Mouse (Mus musculus): ENCODE results near the gene Cdh7. TPM values are rescaled to one million over a fixed set of nuclear protein-coding genes. Genes with fewer than 3 reads are reported as not detected.

Gene Cdh7
- 2.1 and 3.2 TPM in 2 replicates for polyA plus RNA-seq (2014; fragmentation: Nextera tagmentation; extraction: Ambion mirVana)

- Histone ChIP-seq H3K27me3 (replicated peaks; ENCODE audit: control insufficient read depth, insufficient read depth, low read length) (peaks cover 16% of the 10 kb centered on the region), H3K4me2 (ENCODE audit: low read depth, low read length) (peak within 1 kb of the TSS; percentile 90), H3K4me1 (ENCODE audit: control insufficient read depth, insufficient read depth, low read length) (no peaks in the 10 kb centered on the region), H3K9me3 (ENCODE audit: control insufficient read depth, low read length) (no peaks in the 10 kb centered on the region), H3K9ac (ENCODE audit: low read depth, low read length) (peak within 1 kb of the TSS; percentile 61), H3K4me3 (ENCODE audit: low read depth, low read length) (peak within 1 kb of the TSS; percentile 56), H3K27ac (replicated peaks; ENCODE audit: low read depth, low read length) (no peak within 1 kb of the TSS), H3K36me3 (ENCODE audit: control insufficient read depth, insufficient read depth, low read length) (no peaks in the 10 kb centered on the region)
- ATAC-seq (ENCODE audit: low read depth) (peak; percentile 88), DNase-seq (ENCODE audit: low spot score) (peak; percentile 52)
- WGBS: under 1% methylated on average over 33 of the region's 35 CpGs
These were observed at the start of gene Cdh7 for GRCm38 (mm10) chr1:109982064-109982808. TSS of gene Cdh7 (plus strand) at chr1:109982431.

- Histone ChIP-seq H3K27ac (replicated peaks; ENCODE audit: low read depth, low read length) (no peak overlapping the region), H3K27me3 (replicated peaks; ENCODE audit: control insufficient read depth, insufficient read depth, low read length) (no peaks in the 10 kb centered on the region), H3K36me3 (ENCODE audit: control insufficient read depth, insufficient read depth, low read length) (no peaks in the 10 kb centered on the region), H3K4me3 (ENCODE audit: low read depth, low read length) (no peak overlapping the region), H3K9me3 (ENCODE audit: control insufficient read depth, low read length) (no peaks in the 10 kb centered on the region), H3K4me1 (ENCODE audit: control insufficient read depth, insufficient read depth, low read length) (no peaks in the 10 kb centered on the region), H3K9ac (ENCODE audit: low read depth, low read length) (no peak overlapping the region), H3K4me2 (ENCODE audit: low read depth, low read length) (no peak overlapping the region)
- no peak for ATAC-seq (ENCODE audit: low read depth)
- WGBS: 71% methylated on average over 3 of the region's 3 CpGs
- DNase-seq (ENCODE audit: low spot score): peak; percentile 38
These were observed 49.6 kb upstream of the Cdh7 start for GRCm38 (mm10) chr1:109932674-109933073.

GRCm38 (mm10) chr1:109948571-109948970 lies 33.7 kb upstream of the Cdh7 start:
- WGBS: 73% methylated on average over 2 of the region's 2 CpGs
- Histone ChIP-seq H3K9ac (ENCODE audit: low read depth, low read length) (no peak overlapping the region), H3K36me3 (ENCODE audit: control insufficient read depth, insufficient read depth, low read length) (no peaks in the 10 kb centered on the region), H3K4me2 (ENCODE audit: low read depth, low read length) (no peak overlapping the region), H3K4me3 (ENCODE audit: low read depth, low read length) (no peak overlapping the region), H3K9me3 (ENCODE audit: control insufficient read depth, low read length) (no peaks in the 10 kb centered on the region), H3K27me3 (replicated peaks; ENCODE audit: control insufficient read depth, insufficient read depth, low read length) (no peaks in the 10 kb centered on the region), H3K27ac (replicated peaks; ENCODE audit: low read depth, low read length) (no peak overlapping the region), H3K4me1 (ENCODE audit: control insufficient read depth, insufficient read depth, low read length) (no peaks in the 10 kb centered on the region)
- DNase-seq (ENCODE audit: low spot score) (no peak), ATAC-seq (ENCODE audit: low read depth) (no peak)

- no peaks in the 10 kb centered on the region for H3K36me3 ChIP-seq (ENCODE audit: control insufficient read depth, insufficient read depth, low read length)
- H3K27me3 ChIP-seq (replicated peaks; ENCODE audit: control insufficient read depth, insufficient read depth, low read length): no peaks in the 10 kb centered on the region
- no peak overlapping the region for H3K9ac ChIP-seq (ENCODE audit: low read depth, low read length)
- WGBS: 52% methylated on average over 5 of the region's 5 CpGs
- H3K9me3 ChIP-seq (ENCODE audit: control insufficient read depth, low read length): no peaks in the 10 kb centered on the region
- peak; percentile 19 for DNase-seq (ENCODE audit: low spot score)
- H3K27ac ChIP-seq (replicated peaks; ENCODE audit: low read depth, low read length): no peak overlapping the region
- no peak for ATAC-seq (ENCODE audit: low read depth)
- H3K4me3 ChIP-seq (ENCODE audit: low read depth, low read length): no peak overlapping the region
- no peaks in the 10 kb centered on the region for H3K4me1 ChIP-seq (ENCODE audit: control insufficient read depth, insufficient read depth, low read length)
- H3K4me2 ChIP-seq (ENCODE audit: low read depth, low read length): no peak overlapping the region
These were observed 10.4 kb upstream of the Cdh7 start for GRCm38 (mm10) chr1:109971721-109972425.

DNA sequence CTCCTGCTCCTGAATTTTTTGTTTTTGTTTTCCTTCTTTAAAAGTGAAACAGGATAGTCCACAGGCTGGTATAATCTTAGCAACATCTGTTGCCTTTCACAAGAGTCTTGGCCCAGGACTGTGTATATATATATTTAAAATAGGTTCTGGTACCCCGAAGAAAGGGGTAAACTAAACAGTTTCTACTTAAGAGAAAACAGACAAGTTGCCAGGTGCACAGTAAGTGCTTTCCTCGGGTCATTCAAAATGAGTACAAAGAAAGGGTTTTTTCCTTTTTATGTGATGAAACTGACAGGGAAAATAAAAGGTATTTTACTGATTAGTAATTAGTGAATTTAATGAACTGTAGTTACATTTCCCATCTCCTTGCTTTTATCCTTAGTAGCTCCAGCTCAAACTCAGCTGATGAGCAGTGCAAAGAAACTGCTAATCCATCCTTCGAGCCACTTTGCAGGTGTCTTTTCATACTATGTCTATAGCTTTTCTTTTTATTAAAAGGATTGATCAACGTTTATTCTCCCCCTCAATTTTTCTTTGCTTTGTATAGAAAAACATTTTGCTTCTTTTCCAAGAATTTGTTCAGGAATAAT lies 9.7 kb upstream of the Cdh7 start:
- H3K36me3 ChIP-seq (ENCODE audit: control insufficient read depth, insufficient read depth, low read length): no peaks in the 10 kb centered on the region
- H3K4me3 ChIP-seq (ENCODE audit: low read depth, low read length): no peak overlapping the region
- 50% methylated on average over 4 of the region's 4 CpGs for WGBS
- no peak overlapping the region for H3K4me2 ChIP-seq (ENCODE audit: low read depth, low read length)
- H3K9ac ChIP-seq (ENCODE audit: low read depth, low read length): no peak overlapping the region
- DNase-seq (ENCODE audit: low spot score) (peak; percentile 13), ATAC-seq (ENCODE audit: low read depth) (no peak)
- no peak overlapping the region for H3K27ac ChIP-seq (replicated peaks; ENCODE audit: low read depth, low read length)
- H3K9me3 ChIP-seq (ENCODE audit: control insufficient read depth, low read length): no peaks in the 10 kb centered on the region
- no peaks in the 10 kb centered on the region for H3K4me1 ChIP-seq (ENCODE audit: control insufficient read depth, insufficient read depth, low read length)
- no peaks in the 10 kb centered on the region for H3K27me3 ChIP-seq (replicated peaks; ENCODE audit: control insufficient read depth, insufficient read depth, low read length)

DNA sequence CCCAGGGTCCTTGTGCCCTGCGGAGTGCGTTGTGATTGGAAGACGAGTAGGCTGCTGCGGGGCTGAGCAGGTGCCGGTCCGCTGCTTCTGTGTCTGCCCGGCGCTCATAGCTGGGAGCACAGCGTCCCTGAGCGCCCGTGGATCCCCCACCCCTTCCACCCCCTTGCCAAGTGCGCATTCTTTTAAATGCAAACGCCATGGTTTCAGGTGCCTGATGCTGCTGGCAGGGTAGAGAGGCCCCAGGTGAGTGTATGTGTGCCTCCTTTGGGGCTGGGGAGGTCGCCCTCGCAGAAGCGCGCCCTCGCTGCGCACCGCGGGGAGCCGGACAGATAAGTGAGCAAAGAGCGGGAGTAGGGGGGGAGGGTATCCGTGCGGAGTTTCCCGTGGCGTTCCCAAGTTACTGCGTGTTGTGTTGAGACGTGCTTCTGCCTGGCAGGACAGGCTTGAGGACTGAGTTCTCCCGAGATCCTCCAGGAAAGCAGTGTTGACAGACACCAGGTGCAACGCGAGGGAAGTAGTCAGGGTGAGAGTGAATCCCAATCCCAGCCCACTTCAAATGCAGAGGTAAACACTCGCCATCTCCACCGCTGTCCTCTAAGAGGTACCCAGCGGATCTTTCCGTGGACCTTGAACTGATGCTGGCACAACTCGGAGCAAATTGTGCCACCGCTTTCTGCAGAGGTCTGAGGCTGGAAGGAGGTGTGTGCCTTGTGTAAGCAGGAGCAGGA lies 742 bp downstream of the Cdh7 start:
- H3K27ac ChIP-seq (replicated peaks; ENCODE audit: low read depth, low read length): no peak overlapping the region
- H3K36me3 ChIP-seq (ENCODE audit: control insufficient read depth, insufficient read depth, low read length): no peaks in the 10 kb centered on the region
- no peaks in the 10 kb centered on the region for H3K9me3 ChIP-seq (ENCODE audit: control insufficient read depth, low read length)
- peak overlapping the region; percentile 56 for H3K4me3 ChIP-seq (ENCODE audit: low read depth, low read length)
- H3K4me2 ChIP-seq (ENCODE audit: low read depth, low read length): peak overlapping the region; percentile 90
- H3K9ac ChIP-seq (ENCODE audit: low read depth, low read length): peak overlapping the region; percentile 61
- no peaks in the 10 kb centered on the region for H3K4me1 ChIP-seq (ENCODE audit: control insufficient read depth, insufficient read depth, low read length)
- 1% methylated on average over 31 of the region's 38 CpGs for WGBS
- peak; percentile 26 for DNase-seq (ENCODE audit: low spot score)
- ATAC-seq (ENCODE audit: low read depth): peak; percentile 88
- peaks cover 16% of the 10 kb centered on the region for H3K27me3 ChIP-seq (replicated peaks; ENCODE audit: control insufficient read depth, insufficient read depth, low read length)

DNA sequence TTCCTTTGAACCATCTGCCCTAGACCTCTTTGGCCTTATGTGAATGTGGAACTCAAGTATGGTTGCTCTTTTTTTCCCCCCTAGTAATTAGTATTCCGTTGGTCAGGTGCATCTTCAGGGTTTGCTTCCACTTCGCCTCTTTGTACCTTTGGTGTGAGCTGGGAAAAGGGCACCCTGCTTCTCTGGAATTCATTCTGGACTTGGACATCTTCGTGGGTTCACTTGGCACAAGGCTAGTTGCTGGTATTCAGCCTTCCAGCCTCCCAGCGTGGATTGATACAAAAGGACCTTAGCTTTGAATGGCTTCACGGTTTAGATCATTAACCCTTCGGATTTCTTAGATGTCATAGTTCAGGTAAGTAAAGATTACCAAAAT lies 1.3 kb downstream of the Cdh7 start:
- 28% methylated on average over 6 of the region's 6 CpGs for WGBS
- Histone ChIP-seq H3K4me3 (ENCODE audit: low read depth, low read length) (peak overlapping the region; percentile 56), H3K9me3 (ENCODE audit: control insufficient read depth, low read length) (no peaks in the 10 kb centered on the region), H3K4me1 (ENCODE audit: control insufficient read depth, insufficient read depth, low read length) (no peaks in the 10 kb centered on the region), H3K27me3 (replicated peaks; ENCODE audit: control insufficient read depth, insufficient read depth, low read length) (peaks cover 16% of the 10 kb centered on the region), H3K36me3 (ENCODE audit: control insufficient read depth, insufficient read depth, low read length) (no peaks in the 10 kb centered on the region), H3K27ac (replicated peaks; ENCODE audit: low read depth, low read length) (no peak overlapping the region), H3K9ac (ENCODE audit: low read depth, low read length) (no peak overlapping the region), H3K4me2 (ENCODE audit: low read depth, low read length) (peak overlapping the region; percentile 90)
- ATAC-seq (ENCODE audit: low read depth): no peak
- DNase-seq (ENCODE audit: low spot score): no peak

GRCm38 (mm10) chr1:109984776-109985175 lies 2.5 kb downstream of the Cdh7 start:
- Histone ChIP-seq H3K4me2 (ENCODE audit: low read depth, low read length) (no peak overlapping the region), H3K36me3 (ENCODE audit: control insufficient read depth, insufficient read depth, low read length) (no peaks in the 10 kb centered on the region), H3K27me3 (replicated peaks; ENCODE audit: control insufficient read depth, insufficient read depth, low read length) (peaks cover 16% of the 10 kb centered on the region), H3K27ac (replicated peaks; ENCODE audit: low read depth, low read length) (no peak overlapping the region), H3K4me1 (ENCODE audit: control insufficient read depth, insufficient read depth, low read length) (no peaks in the 10 kb centered on the region), H3K4me3 (ENCODE audit: low read depth, low read length) (no peak overlapping the region), H3K9me3 (ENCODE audit: control insufficient read depth, low read length) (no peaks in the 10 kb centered on the region), H3K9ac (ENCODE audit: low read depth, low read length) (no peak overlapping the region)
- ATAC-seq (ENCODE audit: low read depth): no peak
- DNase-seq (ENCODE audit: low spot score): no peak
- 63% methylated on average over 3 of the region's 3 CpGs for WGBS

Measured in embryonic facial prominence, embryonic 14.5 days (tissue).